Mouse (Mus musculus): ENCODE results near the gene Mlec. TPM values are rescaled to one million over a fixed set of nuclear protein-coding genes. Genes with fewer than 3 reads are reported as not detected.

Gene Mlec
- polyA plus RNA-seq, 1 experiment: 84.4 TPM

GRCm38 (mm10) chr5:115181248-115181940 is 23.4 kb upstream of the Mlec start:
- Histone ChIP-seq H3K9me3 (0 out of 2 replicates have a peak, but pooled peaks cover 3% of the 10 kb centered on the region), H3K36me3 (replicated peaks; ENCODE audit: low read length) (no peaks in the 10 kb centered on the region), H3K27me3 (replicated peaks) (peaks cover 85% of the 10 kb centered on the region), H3K4me1 (peaks cover 44% of the 10 kb centered on the region), H3K4me3 (replicated peaks) (no peak overlapping the region)
- no peak for TF ChIP-seq GATA1 (IDR thresholded peaks at IDR 0.05; ENCODE audit: borderline replicate concordance, low read length)
- no peak for TF ChIP-seq FLI1 (IDR thresholded peaks at IDR 0.05; ENCODE audit: low read length)

- H3K9me3 ChIP-seq: 0 out of 2 replicates have a peak, but pooled peaks cover 3% of the 10 kb centered on the region
- no peaks in the 10 kb centered on the region for H3K36me3 ChIP-seq (replicated peaks; ENCODE audit: low read length)
- peaks cover 34% of the 10 kb centered on the region for H3K4me1 ChIP-seq
- no peak for TF ChIP-seq GATA1 (IDR thresholded peaks at IDR 0.05; ENCODE audit: borderline replicate concordance, low read length)
- no peak overlapping the region for H3K4me3 ChIP-seq (replicated peaks)
- peaks cover 79% of the 10 kb centered on the region for H3K27me3 ChIP-seq (replicated peaks)
These were observed 21.6 kb upstream of the Mlec start for GRCm38 (mm10) chr5:115179596-115179995.

- peaks cover 23% of the 10 kb centered on the region for H3K4me1 ChIP-seq
- H3K27me3 ChIP-seq (replicated peaks): peaks cover 74% of the 10 kb centered on the region
- no peak overlapping the region for H3K4me3 ChIP-seq (replicated peaks)
- H3K36me3 ChIP-seq (replicated peaks; ENCODE audit: low read length): no peaks in the 10 kb centered on the region
- H3K9me3 ChIP-seq: peaks cover 10% of the 10 kb centered on the region; the same call in 1 of the 2 replicates
- TF ChIP-seq FLI1 (IDR thresholded peaks at IDR 0.05; ENCODE audit: low read length) (no peak), GATA1 (IDR thresholded peaks at IDR 0.05; ENCODE audit: borderline replicate concordance, low read length) (no peak)
These were observed 19.9 kb upstream of the Mlec start for GRCm38 (mm10) chr5:115177866-115178265.

GRCm38 (mm10) chr5:115174554-115174953 is 16.6 kb upstream of the Mlec start:
- Histone ChIP-seq H3K27me3 (replicated peaks) (peaks cover 54% of the 10 kb centered on the region), H3K4me3 (replicated peaks) (no peak overlapping the region), H3K4me1 (peaks cover 11% of the 10 kb centered on the region), H3K36me3 (replicated peaks; ENCODE audit: low read length) (no peaks in the 10 kb centered on the region), H3K9me3 (peaks cover 10% of the 10 kb centered on the region; the same call in 1 of the 2 replicates)
- TF ChIP-seq GATA1 (IDR thresholded peaks at IDR 0.05; ENCODE audit: borderline replicate concordance, low read length): no peak
- no peak for TF ChIP-seq FLI1 (IDR thresholded peaks at IDR 0.05; ENCODE audit: low read length)

- TF ChIP-seq FLI1 (IDR thresholded peaks at IDR 0.05; ENCODE audit: low read length) (no peak), GATA1 (IDR thresholded peaks at IDR 0.05; ENCODE audit: borderline replicate concordance, low read length) (no peak)
- H3K9me3 ChIP-seq: peaks cover 7% of the 10 kb centered on the region; the same call in 1 of the 2 replicates
- H3K4me1 ChIP-seq: peaks cover 48% of the 10 kb centered on the region
- H3K4me3 ChIP-seq (replicated peaks): no peak overlapping the region
- H3K36me3 ChIP-seq (replicated peaks; ENCODE audit: low read length): no peaks in the 10 kb centered on the region
- peaks cover 21% of the 10 kb centered on the region for H3K27me3 ChIP-seq (replicated peaks)
These were observed 12.2 kb upstream of the Mlec start for GRCm38 (mm10) chr5:115170150-115170549.

GRCm38 (mm10) chr5:115168641-115169415 is 10.8 kb upstream of the Mlec start:
- H3K9me3 ChIP-seq: peaks cover 2% of the 10 kb centered on the region; the same call in 1 of the 2 replicates
- peaks cover 11% of the 10 kb centered on the region for H3K27me3 ChIP-seq (replicated peaks)
- H3K36me3 ChIP-seq (replicated peaks; ENCODE audit: low read length): no peaks in the 10 kb centered on the region
- H3K4me3 ChIP-seq (replicated peaks): no peak overlapping the region
- H3K4me1 ChIP-seq: peaks cover 48% of the 10 kb centered on the region
- no peak for TF ChIP-seq GATA1 (IDR thresholded peaks at IDR 0.05; ENCODE audit: borderline replicate concordance, low read length)
- no peak for TF ChIP-seq FLI1 (IDR thresholded peaks at IDR 0.05; ENCODE audit: low read length)

- no peaks in the 10 kb centered on the region for H3K9me3 ChIP-seq
- no peaks in the 10 kb centered on the region for H3K36me3 ChIP-seq (replicated peaks; ENCODE audit: low read length)
- H3K4me3 ChIP-seq (replicated peaks): peak overlapping the region; percentile 57
- peaks cover 6% of the 10 kb centered on the region for H3K27me3 ChIP-seq (replicated peaks)
- H3K4me1 ChIP-seq: peaks cover 51% of the 10 kb centered on the region
- TF ChIP-seq GATA1 (IDR thresholded peaks at IDR 0.05; ENCODE audit: borderline replicate concordance, low read length) (peak; percentile 34; the same call in 1 of the 3 replicates), FLI1 (IDR thresholded peaks at IDR 0.05; ENCODE audit: low read length) (peak; percentile 94; the same call in 1 of the 2 replicates)
These were observed 9.4 kb upstream of the Mlec start for GRCm38 (mm10) chr5:115167396-115167795.

GRCm38 (mm10) chr5:115166815-115167194 is 8.8 kb upstream of the Mlec start:
- no peak for TF ChIP-seq GATA1 (IDR thresholded peaks at IDR 0.05; ENCODE audit: borderline replicate concordance, low read length)
- TF ChIP-seq FLI1 (IDR thresholded peaks at IDR 0.05; ENCODE audit: low read length): no peak
- no peak overlapping the region for H3K4me3 ChIP-seq (replicated peaks)
- peaks cover 1% of the 10 kb centered on the region for H3K27me3 ChIP-seq (replicated peaks)
- no peaks in the 10 kb centered on the region for H3K36me3 ChIP-seq (replicated peaks; ENCODE audit: low read length)
- peaks cover 50% of the 10 kb centered on the region for H3K4me1 ChIP-seq
- no peaks in the 10 kb centered on the region for H3K9me3 ChIP-seq

- Histone ChIP-seq H3K4me1 (peaks cover 55% of the 10 kb centered on the region), H3K4me3 (replicated peaks) (peak overlapping the region; percentile 30), H3K27me3 (replicated peaks) (peaks cover 1% of the 10 kb centered on the region), H3K9me3 (no peaks in the 10 kb centered on the region), H3K36me3 (replicated peaks; ENCODE audit: low read length) (no peaks in the 10 kb centered on the region)
- TF ChIP-seq GATA1 (IDR thresholded peaks at IDR 0.05; ENCODE audit: borderline replicate concordance, low read length) (no peak), FLI1 (IDR thresholded peaks at IDR 0.05; ENCODE audit: low read length) (no peak)
These were observed 8.2 kb upstream of the Mlec start for GRCm38 (mm10) chr5:115165895-115166814.

All from megakaryocyte, embryonic 14.5 days (primary cell).